Mouse (Mus musculus): ENCODE data around the gene Tap1.
A peak's percentile ranks its signal among the peaks of the same experiment; 100 is the strongest.
"Not testable (repeated sequence)": the region's sequence is repeated elsewhere in the genome, so short reads cannot be mapped to it uniquely, and the experiment has no call there.

Tap1 gene

DNA sequence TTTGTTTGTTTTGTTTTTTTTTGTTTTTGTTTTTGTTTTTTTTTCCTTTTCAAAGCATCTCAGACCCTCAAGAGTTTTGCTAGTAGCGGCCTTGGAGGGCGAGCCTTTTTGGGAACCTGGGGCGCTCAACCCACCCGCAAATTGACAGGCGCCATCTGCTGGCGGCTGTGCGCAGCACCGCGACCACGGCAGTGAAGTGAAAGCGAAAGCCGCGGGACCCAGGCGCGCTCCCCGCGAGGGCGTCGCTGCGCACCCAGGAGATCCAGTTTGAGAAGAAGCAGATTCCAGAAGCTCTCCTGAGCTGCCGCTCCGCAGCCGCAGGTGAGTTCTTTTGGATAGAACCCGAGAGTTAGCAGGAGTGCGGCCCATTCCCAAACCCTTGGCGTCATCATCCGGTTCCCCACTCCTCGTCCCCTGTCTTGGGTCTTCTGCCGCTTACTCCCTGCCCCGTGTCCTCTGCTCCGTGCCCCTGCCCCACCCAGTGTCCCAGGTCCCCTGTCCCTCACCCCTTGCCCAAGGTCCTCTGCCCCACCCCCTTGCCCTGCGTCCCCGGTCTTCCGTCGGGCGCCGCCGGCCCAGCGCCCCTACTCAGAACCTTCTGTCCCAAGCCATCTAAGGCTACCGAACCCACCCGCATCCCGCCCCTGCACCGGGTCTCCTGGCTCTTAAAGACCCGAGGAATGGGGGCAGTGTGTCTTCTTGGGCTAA is 17.1 kb downstream of the Tap1 start:
- peak; percentile 66 for DNase-seq (ENCODE audit: low read depth, low spot score)

GRCm38 (mm10) chr17:34205021-34205745 is 17.8 kb downstream of the Tap1 start:
- no peak for DNase-seq (ENCODE audit: low read depth, low spot score)

DNA sequence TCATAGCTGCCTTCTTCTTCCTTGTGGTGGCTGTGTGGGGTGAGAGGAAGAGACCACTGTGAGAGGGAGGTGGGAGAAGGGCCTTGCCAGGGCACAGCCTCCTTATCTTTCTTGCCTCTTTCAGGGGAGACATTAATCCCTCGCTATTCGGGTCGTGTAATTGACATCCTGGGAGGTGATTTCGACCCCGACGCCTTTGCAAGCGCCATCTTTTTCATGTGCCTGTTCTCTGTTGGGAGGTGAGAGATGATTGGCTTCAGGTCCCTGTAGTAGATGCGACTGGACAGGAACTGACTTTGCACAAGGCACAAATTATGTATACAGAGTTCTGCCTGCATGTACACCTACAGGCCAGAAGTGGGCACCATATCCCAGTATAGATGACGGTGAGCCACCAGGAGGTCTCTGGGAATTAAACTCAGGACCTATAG is 18.4 kb downstream of the Tap1 start:
- peak; percentile 65 for DNase-seq (ENCODE audit: low read depth, low spot score)

DNA sequence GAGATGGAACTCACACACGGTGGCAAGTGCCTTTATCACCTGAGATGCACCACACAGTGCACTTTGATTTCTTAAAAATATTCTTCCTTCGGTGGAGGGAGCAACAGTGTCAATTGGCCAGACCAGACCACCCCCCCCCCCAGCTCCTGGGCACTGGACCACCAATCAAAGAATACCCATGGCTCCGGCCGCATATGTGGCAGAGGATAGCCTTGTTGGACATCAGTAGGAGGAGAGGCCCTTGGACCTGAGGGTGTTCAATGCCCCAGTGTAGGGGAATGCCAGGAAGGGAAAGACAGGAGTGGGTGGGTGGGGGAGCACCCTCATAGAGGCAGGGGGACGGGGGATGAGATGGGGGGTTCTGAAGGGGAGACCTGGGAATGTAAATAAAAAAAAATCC is 19.4 kb downstream of the Tap1 start:
- DNase-seq (ENCODE audit: low read depth, low spot score), result no peak

- no peak for DNase-seq (ENCODE audit: low read depth, low spot score)
Measured at GRCm38 (mm10) chr17:34207456-34207855, 20.1 kb downstream of the Tap1 start.

- DNase-seq (ENCODE audit: low read depth, low spot score), result no peak
Measured at GRCm38 (mm10) chr17:34207866-34208265, 20.5 kb downstream of the Tap1 start.

DNA sequence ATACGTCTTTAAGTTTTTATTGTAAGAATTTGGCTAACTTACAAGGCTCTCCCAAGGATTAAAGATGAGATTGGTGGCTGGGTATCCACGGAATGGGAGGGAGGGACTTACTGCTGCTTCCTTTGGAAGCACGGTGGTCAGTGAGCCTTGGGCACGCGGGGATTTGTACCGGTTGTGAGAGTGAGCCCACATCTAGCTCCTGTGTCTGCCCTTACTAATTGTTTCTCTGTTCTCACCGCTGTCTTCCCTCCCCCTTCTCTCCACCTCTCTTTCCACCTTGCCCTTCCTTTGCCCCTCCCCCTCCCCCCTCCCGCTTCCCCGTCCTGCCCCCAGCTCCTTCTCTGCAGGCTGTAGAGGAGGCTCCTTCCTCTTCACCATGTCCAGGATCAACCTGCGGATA is 21.1 kb downstream of the Tap1 start:
- DNase-seq (ENCODE audit: low read depth, low spot score), result no peak

DNA sequence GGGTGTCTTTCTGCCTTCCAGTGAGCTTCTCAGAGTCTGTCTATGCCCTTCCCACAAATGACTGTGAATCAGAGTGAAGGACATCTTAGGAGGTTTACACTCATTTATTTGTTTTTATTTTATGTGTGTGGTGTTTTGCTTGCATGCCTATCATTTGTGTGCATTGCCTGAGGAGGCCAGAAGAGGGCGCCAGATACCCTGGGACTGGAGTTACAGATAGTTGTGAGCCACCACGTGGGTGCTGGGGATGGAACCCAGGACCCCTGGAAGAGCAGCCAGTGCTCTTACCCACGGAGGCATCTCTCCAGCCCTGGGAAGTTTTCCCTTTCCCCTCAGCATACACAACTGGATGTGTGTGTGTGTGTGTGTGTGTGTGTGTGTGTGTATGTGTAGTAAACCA is 22.3 kb downstream of the Tap1 start:
- peak; percentile 53 for DNase-seq (ENCODE audit: low read depth, low spot score)

GRCm38 (mm10) chr17:34210599-34210998 is 23.2 kb downstream of the Tap1 start:
- no peak for DNase-seq (ENCODE audit: low read depth, low spot score)

DNA sequence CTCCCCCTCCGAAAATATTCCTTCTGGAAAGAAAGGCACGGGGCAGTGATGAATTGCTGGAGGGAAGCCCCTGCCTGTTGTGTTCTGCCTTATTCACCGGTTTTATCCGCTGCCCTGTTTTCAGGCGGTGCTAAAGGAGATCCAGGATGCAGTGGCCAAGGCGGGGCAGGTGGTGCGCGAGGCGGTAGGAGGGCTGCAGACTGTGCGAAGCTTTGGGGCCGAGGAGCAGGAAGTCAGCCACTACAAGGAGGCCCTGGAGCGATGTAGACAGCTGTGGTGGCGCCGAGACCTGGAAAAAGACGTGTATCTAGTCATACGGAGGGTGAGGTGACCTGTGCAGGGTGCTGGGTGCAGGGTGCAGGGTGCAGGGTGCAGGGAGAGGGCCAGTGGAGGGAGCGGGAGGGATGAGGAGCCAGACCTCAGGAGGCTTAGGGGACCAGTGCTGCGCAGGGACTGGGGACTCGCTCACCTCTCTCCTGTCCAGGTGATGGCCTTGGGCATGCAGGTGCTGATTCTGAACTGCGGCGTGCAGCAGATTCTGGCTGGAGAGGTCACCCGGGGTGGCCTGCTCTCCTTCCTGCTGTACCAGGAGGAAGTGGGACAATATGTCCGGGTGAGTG is 24.5 kb downstream of the Tap1 start:
- DNase-seq (ENCODE audit: low read depth, low spot score), result no peak

GRCm38 (mm10) chr17:34213936-34214335 is 26.6 kb downstream of the Tap1 start:
- no peak for DNase-seq (ENCODE audit: low read depth, low spot score)

DNA sequence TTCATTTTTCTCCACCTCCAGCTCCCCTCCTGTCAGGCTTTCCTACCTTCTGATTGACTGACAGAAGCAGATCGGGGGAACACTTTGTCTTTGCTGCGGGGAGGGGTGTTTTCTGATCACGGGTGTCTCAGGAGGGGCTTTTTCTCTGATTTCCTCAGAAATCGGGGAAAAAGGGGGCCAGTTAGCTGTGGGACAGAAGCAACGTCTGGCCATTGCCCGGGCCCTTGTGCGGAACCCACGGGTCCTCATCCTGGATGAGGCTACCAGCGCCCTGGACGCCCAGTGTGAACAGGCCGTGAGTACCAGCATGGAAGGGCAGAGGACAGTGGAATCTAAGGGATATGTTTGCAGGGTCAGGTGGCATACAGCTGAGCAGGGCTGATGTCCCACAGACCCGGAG is 27.8 kb downstream of the Tap1 start:
- no peak for DNase-seq (ENCODE audit: low read depth, low spot score)

DNA sequence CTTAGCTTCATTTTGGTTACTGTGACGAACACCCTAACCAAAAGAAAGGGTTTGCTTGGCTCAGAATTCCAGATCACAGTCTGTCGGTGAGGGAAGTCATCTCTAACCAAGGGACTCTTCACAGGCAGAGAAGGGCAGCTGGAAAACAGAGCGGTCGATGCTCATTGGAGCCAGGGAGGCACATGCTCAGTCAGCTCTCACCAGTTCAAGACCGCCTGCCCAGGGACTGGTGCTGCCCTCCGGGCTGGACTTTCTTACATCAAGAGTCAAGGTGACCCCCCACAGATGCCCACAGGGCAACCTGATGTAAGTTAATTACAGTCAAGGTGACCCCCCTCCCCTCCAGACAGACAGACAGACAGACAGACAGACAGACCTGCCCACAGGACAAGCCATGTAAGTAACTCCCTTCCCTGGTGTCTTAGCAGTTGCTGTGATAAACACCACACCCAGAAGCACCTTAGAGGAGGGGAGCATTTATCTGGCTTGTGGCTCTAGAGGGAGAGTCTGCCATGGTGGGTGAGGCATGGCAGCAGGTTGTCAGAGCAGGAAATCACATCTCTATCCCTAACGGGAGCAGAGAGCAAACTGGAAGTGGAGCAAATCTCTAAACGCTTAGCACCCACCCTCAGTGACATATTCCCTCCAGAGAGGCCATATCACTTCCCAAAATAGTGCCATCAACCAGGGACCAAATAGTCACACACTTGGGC is 30.0 kb downstream of the Tap1 start:
- DNase-seq (ENCODE audit: low read depth, low spot score), result no peak

DNA sequence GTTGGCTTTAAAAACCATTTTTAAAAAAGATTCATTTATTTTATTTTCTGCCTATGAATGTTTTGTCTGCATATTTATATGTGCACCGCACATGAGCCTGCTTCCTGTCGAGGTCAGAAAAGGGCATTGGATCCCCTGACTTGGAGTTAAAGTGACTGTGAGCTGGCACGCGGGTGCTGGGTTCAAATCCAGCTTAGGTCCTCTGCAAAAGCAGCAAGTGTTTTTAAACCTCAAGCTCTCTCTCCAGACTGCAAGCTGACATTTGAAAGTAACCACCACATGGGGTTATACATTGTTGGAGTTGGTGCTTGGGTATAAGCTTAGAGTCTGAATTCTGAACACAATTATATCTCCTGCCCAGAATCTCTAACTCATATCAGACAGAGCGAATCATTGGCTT is 30.6 kb downstream of the Tap1 start:
- no peak for DNase-seq (ENCODE audit: low read depth, low spot score)

- no peak for DNase-seq (ENCODE audit: low read depth, low spot score)
Measured at GRCm38 (mm10) chr17:34218675-34219074, 31.3 kb downstream of the Tap1 start.

GRCm38 (mm10) chr17:34219096-34219495 is 31.7 kb downstream of the Tap1 start:
- DNase-seq (ENCODE audit: low read depth, low spot score), result not testable (repeated sequence)

GRCm38 (mm10) chr17:34219801-34220200 is 32.4 kb downstream of the Tap1 start:
- DNase-seq (ENCODE audit: low read depth, low spot score), result not testable (repeated sequence)

DNA sequence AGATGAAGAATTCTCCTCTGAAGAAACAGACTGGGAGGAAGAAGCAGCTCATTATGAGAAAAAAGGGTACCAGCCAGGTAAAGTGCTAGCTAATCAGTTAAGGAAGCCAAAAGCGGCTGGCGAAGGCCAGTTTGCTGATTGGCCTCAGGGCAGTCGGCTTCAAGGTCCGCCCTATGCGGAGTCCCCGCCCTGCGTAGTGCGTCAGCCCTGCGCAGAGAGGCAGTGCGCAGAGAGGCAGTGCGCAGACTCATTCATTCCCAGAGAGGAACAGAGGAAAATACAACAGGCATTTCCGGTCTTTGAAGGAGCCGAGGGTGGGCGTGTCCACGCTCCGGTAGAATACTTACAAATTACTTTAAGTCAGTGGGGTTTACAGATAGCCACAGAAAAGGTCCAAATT is 33.0 kb downstream of the Tap1 start:
- DNase-seq (ENCODE audit: low read depth, low spot score), result not testable (repeated sequence)

DNA sequence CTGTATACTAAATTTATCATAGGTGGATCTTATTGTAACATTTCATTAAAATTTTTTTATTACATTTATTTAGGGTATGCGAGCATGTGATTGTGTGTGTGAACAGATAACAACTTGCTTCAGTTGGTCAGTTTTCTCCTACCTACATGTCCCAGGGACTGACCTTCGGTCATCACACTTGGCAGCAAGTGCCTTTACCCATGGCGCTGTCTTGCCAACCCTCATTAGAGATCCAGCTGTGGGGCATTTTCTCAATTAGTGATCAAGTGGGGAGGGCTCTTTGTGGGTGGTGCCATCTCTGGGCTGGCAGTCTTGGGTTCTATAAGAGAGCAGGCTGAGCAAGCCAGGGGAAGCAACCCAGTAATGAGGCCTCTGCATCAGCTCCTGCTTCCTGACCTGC is 37.5 kb downstream of the Tap1 start:
- DNase-seq (ENCODE audit: low read depth, low spot score), result no peak

DNA sequence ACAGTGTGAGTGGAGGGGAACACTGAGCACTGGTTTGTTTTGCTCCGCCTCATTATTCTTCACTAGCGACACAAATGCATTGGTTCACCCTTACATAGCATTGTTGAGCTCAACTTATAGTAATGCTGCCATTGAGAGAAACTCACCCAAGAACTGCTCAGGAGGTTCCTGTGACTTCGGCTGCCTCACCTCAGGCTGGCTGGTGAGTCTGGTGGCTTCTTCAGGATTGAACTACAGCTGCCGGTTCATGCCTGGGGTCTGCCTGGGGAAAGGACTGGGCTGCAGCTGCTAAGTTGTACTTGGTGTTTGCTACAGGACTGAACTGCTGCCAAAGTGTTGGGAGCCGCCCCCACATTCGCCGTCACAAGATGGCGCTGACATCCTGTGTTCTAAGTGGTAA is 38.1 kb downstream of the Tap1 start:
- DNase-seq (ENCODE audit: low read depth, low spot score), result no peak

GRCm38 (mm10) chr17:34225911-34226310 is 38.6 kb downstream of the Tap1 start:
- not testable (repeated sequence) for DNase-seq (ENCODE audit: low read depth, low spot score)

- DNase-seq (ENCODE audit: low read depth, low spot score), result not testable (repeated sequence)
Measured at GRCm38 (mm10) chr17:34230971-34231370, 43.6 kb downstream of the Tap1 start.

Data from R1 (cell line).